Mouse (Mus musculus) splenic B cell, adult 2 months (primary cell): ENCODE results near the gene Slc22a2.
"Not testable (repeated sequence)": the region's sequence is repeated elsewhere in the genome, so short reads cannot be mapped to it uniquely, and the experiment has no call there.

Experiments
- DNase-seq: peaks from one replicate; pipeline ENCODE4 v3.0.0-alpha.2; 2011; ENCODE audit warnings: low read depth, low spot score
- H3K27me3 ChIP-seq: 2 replicates; pipeline ENCODE4 v1.6.1; 2012; ENCODE audit warnings: mild to moderate bottlenecking, low read length, moderate library complexity, mixed read lengths; ENCODE audit not compliant: control insufficient read depth, poor library complexity, insufficient read depth, severe bottlenecking
- H3K36me3 ChIP-seq: 2 replicates; pipeline ENCODE4 v1.6.1; 2012; ENCODE audit warnings: mild to moderate bottlenecking, low read length, moderate library complexity, mixed read lengths; ENCODE audit not compliant: control insufficient read depth, poor library complexity, insufficient read depth, severe bottlenecking

Slc22a2 gene

GRCm38 (mm10) chr17:12655826-12656225 is 71.9 kb downstream of the Slc22a2 start:
- Histone ChIP-seq H3K27me3 (no peaks in the 10 kb centered on the region), H3K36me3 (no peaks in the 10 kb centered on the region)
- peak; percentile 2 for DNase-seq

GRCm38 (mm10) chr17:12658784-12659183 is 74.9 kb downstream of the Slc22a2 start:
- H3K36me3 ChIP-seq, result no peaks in the 10 kb centered on the region
- H3K27me3 ChIP-seq, result no peaks in the 10 kb centered on the region
- no peak for DNase-seq

- DNase-seq, result no peak
- Histone ChIP-seq H3K36me3 (no peaks in the 10 kb centered on the region), H3K27me3 (no peaks in the 10 kb centered on the region)
Observed at GRCm38 (mm10) chr17:12659233-12659632, 75.3 kb downstream of the Slc22a2 start.

- Histone ChIP-seq H3K36me3 (no peaks in the 10 kb centered on the region), H3K27me3 (no peaks in the 10 kb centered on the region)
- DNase-seq, result peak; percentile 52
Observed at GRCm38 (mm10) chr17:12660572-12661260, 76.8 kb downstream of the Slc22a2 start.

- DNase-seq, result no peak
- Histone ChIP-seq H3K27me3 (no peaks in the 10 kb centered on the region; the same call in 1 of the 2 replicates), H3K36me3 (no peaks in the 10 kb centered on the region)
Observed at GRCm38 (mm10) chr17:12664156-12664555, 80.2 kb downstream of the Slc22a2 start.

GRCm38 (mm10) chr17:12668478-12669362 is 84.8 kb downstream of the Slc22a2 start:
- Histone ChIP-seq H3K27me3 (no peaks in the 10 kb centered on the region; the same call in 1 of the 2 replicates), H3K36me3 (no peaks in the 10 kb centered on the region)
- DNase-seq, result no peak

GRCm38 (mm10) chr17:12669363-12669679 is 85.4 kb downstream of the Slc22a2 start:
- Histone ChIP-seq H3K36me3 (no peaks in the 10 kb centered on the region), H3K27me3 (no peaks in the 10 kb centered on the region; the same call in 1 of the 2 replicates)
- DNase-seq, result no peak

GRCm38 (mm10) chr17:12671029-12671605 is 87.2 kb downstream of the Slc22a2 start:
- Histone ChIP-seq H3K27me3 (no peaks in the 10 kb centered on the region; the same call in 1 of the 2 replicates), H3K36me3 (no peaks in the 10 kb centered on the region)
- DNase-seq, result no peak

- Histone ChIP-seq H3K36me3 (no peaks in the 10 kb centered on the region), H3K27me3 (no peaks in the 10 kb centered on the region; the same call in 1 of the 2 replicates)
- DNase-seq, result no peak
Observed at GRCm38 (mm10) chr17:12672285-12672790, 88.4 kb downstream of the Slc22a2 start.

- Histone ChIP-seq H3K36me3 (no peaks in the 10 kb centered on the region), H3K27me3 (no peaks in the 10 kb centered on the region; the same call in 1 of the 2 replicates)
- DNase-seq, result no peak
Observed at GRCm38 (mm10) chr17:12673871-12674270, 89.9 kb downstream of the Slc22a2 start.

GRCm38 (mm10) chr17:12674980-12675379 is 91.0 kb downstream of the Slc22a2 start:
- not testable (repeated sequence) for DNase-seq, H3K36me3 ChIP-seq, H3K27me3 ChIP-seq

GRCm38 (mm10) chr17:12675646-12676045 is 91.7 kb downstream of the Slc22a2 start, which contains the start of gene Slc22a1:
Slc22a1 (minus strand) TSS chr17:12675829.
- Histone ChIP-seq H3K36me3 (no peaks in the 10 kb centered on the region), H3K27me3 (no peaks in the 10 kb centered on the region)
- no peak for DNase-seq

- Histone ChIP-seq H3K27me3 (no peaks in the 10 kb centered on the region), H3K36me3 (no peaks in the 10 kb centered on the region)
- no peak for DNase-seq
Observed at GRCm38 (mm10) chr17:12677139-12677538, 93.2 kb downstream of the Slc22a2 start.
